Mouse (Mus musculus): ENCODE data around the gene Tnfaip8l2. TPM values are rescaled to one million over a fixed set of nuclear protein-coding genes. Genes with fewer than 3 reads are reported as not detected.

Gene Tnfaip8l2
- total and polyA plus RNA-seq, 3 experiments, result 0.16 TPM; not detected in 2

GRCm38 (mm10) chr3:95129226-95129651, 12.9 kb downstream of the Tnfaip8l2 start:
- ATAC-seq (ENCODE audit: extremely low read depth, insufficient number of reproducible peaks, low FRiP score, poor library complexity, severe bottlenecking) (no peak), DNase-seq (ENCODE audit: low spot score) (no peak)
- Histone ChIP-seq H3K27me3 (ENCODE audit: insufficient read depth, low read length) (no peaks in the 10 kb centered on the region), H3K4me1 (ENCODE audit: insufficient read depth, low read depth, low read length) (peaks cover 25% of the 10 kb centered on the region), H3K36me3 (replicated peaks) (peaks cover 79% of the 10 kb centered on the region), H3K9me3 (replicated peaks) (no peaks in the 10 kb centered on the region), H3K4me3 (ENCODE audit: low read depth, low read length) (no peak overlapping the region)
- TF ChIP-seq TAL1 (conservative IDR thresholded peaks at IDR 0.05; ENCODE audit: low read depth, low read length), result no peak
- no peak for TF ChIP-seq POLR2AphosphoS5 (IDR thresholded peaks at IDR 0.05; ENCODE audit: insufficient replicate concordance, low read depth, low read length)
- no peak for TF ChIP-seq GATA1 (IDR thresholded peaks at IDR 0.05; ENCODE audit: borderline replicate concordance, low read length)
- TF ChIP-seq GATA2 (IDR thresholded peaks at IDR 0.05; ENCODE audit: borderline replicate concordance, low read depth, low read length), result no peak
- TF ChIP-seq CTCF (IDR thresholded peaks at IDR 0.05; ENCODE audit: low read depth, low read length), result no peak

GRCm38 (mm10) chr3:95124972-95125371, 17.2 kb downstream of the Tnfaip8l2 start:
- Histone ChIP-seq H3K9me3 (replicated peaks) (no peaks in the 10 kb centered on the region), H3K4me3 (ENCODE audit: low read depth, low read length) (no peak overlapping the region), H3K36me3 (replicated peaks) (peaks cover 90% of the 10 kb centered on the region), H3K4me1 (ENCODE audit: insufficient read depth, low read depth, low read length) (peaks cover 13% of the 10 kb centered on the region), H3K27me3 (ENCODE audit: insufficient read depth, low read length) (no peaks in the 10 kb centered on the region)
- DNase-seq (ENCODE audit: low spot score) (no peak), ATAC-seq (ENCODE audit: extremely low read depth, insufficient number of reproducible peaks, low FRiP score, poor library complexity, severe bottlenecking) (no peak)
- TF ChIP-seq TAL1 (conservative IDR thresholded peaks at IDR 0.05; ENCODE audit: low read depth, low read length) (no peak), GATA1 (IDR thresholded peaks at IDR 0.05; ENCODE audit: borderline replicate concordance, low read length) (no peak), POLR2AphosphoS5 (IDR thresholded peaks at IDR 0.05; ENCODE audit: insufficient replicate concordance, low read depth, low read length) (no peak), CTCF (IDR thresholded peaks at IDR 0.05; ENCODE audit: low read depth, low read length) (no peak), GATA2 (IDR thresholded peaks at IDR 0.05; ENCODE audit: borderline replicate concordance, low read depth, low read length) (no peak)

GRCm38 (mm10) chr3:95124246-95124645, 17.9 kb downstream of the Tnfaip8l2 start, which contains the start of gene Tmod4:
Gene Tmod4 (plus strand): TSS chr3:95124476.
- Histone ChIP-seq H3K27me3 (ENCODE audit: insufficient read depth, low read length) (no peaks in the 10 kb centered on the region), H3K36me3 (replicated peaks) (peaks cover 90% of the 10 kb centered on the region), H3K9me3 (replicated peaks) (no peaks in the 10 kb centered on the region), H3K4me3 (ENCODE audit: low read depth, low read length) (no peak within 1 kb of the TSS), H3K4me1 (ENCODE audit: insufficient read depth, low read depth, low read length) (peaks cover 8% of the 10 kb centered on the region)
- ATAC-seq (ENCODE audit: extremely low read depth, insufficient number of reproducible peaks, low FRiP score, poor library complexity, severe bottlenecking), result peak; percentile 15; the same call in 1 of the 2 replicates
- no peak for TF ChIP-seq GATA1 (IDR thresholded peaks at IDR 0.05; ENCODE audit: borderline replicate concordance, low read length)
- TF ChIP-seq CTCF (IDR thresholded peaks at IDR 0.05; ENCODE audit: low read depth, low read length), result peak; percentile 91
- peak; percentile 48 for DNase-seq (ENCODE audit: low spot score)

GRCm38 (mm10) chr3:95121580-95121979, 20.6 kb downstream of the Tnfaip8l2 start:
- no peak for DNase-seq (ENCODE audit: low spot score)
- ATAC-seq (ENCODE audit: extremely low read depth, insufficient number of reproducible peaks, low FRiP score, poor library complexity, severe bottlenecking), result no peak
- Histone ChIP-seq H3K4me1 (ENCODE audit: insufficient read depth, low read depth, low read length) (peaks cover 6% of the 10 kb centered on the region), H3K9me3 (replicated peaks) (no peaks in the 10 kb centered on the region), H3K4me3 (ENCODE audit: low read depth, low read length) (no peak overlapping the region), H3K27me3 (ENCODE audit: insufficient read depth, low read length) (no peaks in the 10 kb centered on the region), H3K36me3 (replicated peaks) (peaks cover 92% of the 10 kb centered on the region)
- TF ChIP-seq CTCF (IDR thresholded peaks at IDR 0.05; ENCODE audit: low read depth, low read length) (no peak), GATA2 (IDR thresholded peaks at IDR 0.05; ENCODE audit: borderline replicate concordance, low read depth, low read length) (no peak), POLR2AphosphoS5 (IDR thresholded peaks at IDR 0.05; ENCODE audit: insufficient replicate concordance, low read depth, low read length) (no peak), GATA1 (IDR thresholded peaks at IDR 0.05; ENCODE audit: borderline replicate concordance, low read length) (no peak)

- H3K9me3 ChIP-seq (replicated peaks), result no peaks in the 10 kb centered on the region
- H3K36me3 ChIP-seq (replicated peaks), result peaks cover 84% of the 10 kb centered on the region
- TF ChIP-seq CTCF (IDR thresholded peaks at IDR 0.05; ENCODE audit: low read depth, low read length), result no peak
- no peak for TF ChIP-seq TAL1 (conservative IDR thresholded peaks at IDR 0.05; ENCODE audit: low read depth, low read length)
- no peak for TF ChIP-seq GATA1 (IDR thresholded peaks at IDR 0.05; ENCODE audit: borderline replicate concordance, low read length)
- TF ChIP-seq POLR2AphosphoS5 (IDR thresholded peaks at IDR 0.05; ENCODE audit: insufficient replicate concordance, low read depth, low read length), result no peak
- TF ChIP-seq GATA2 (IDR thresholded peaks at IDR 0.05; ENCODE audit: borderline replicate concordance, low read depth, low read length), result no peak
- no peaks in the 10 kb centered on the region for H3K27me3 ChIP-seq (ENCODE audit: insufficient read depth, low read length)
- ATAC-seq (ENCODE audit: extremely low read depth, insufficient number of reproducible peaks, low FRiP score, poor library complexity, severe bottlenecking), result no peak
- peaks cover 7% of the 10 kb centered on the region; the same call in 1 of the 2 replicates for H3K4me1 ChIP-seq (ENCODE audit: insufficient read depth, low read depth, low read length)
- DNase-seq (ENCODE audit: low spot score), result no peak
- no peak overlapping the region for H3K4me3 ChIP-seq (ENCODE audit: low read depth, low read length)
Observed at GRCm38 (mm10) chr3:95117751-95118150, 24.4 kb downstream of the Tnfaip8l2 start.

GRCm38 (mm10) chr3:95112760-95113159, 29.4 kb downstream of the Tnfaip8l2 start:
- Histone ChIP-seq H3K27me3 (ENCODE audit: insufficient read depth, low read length) (no peaks in the 10 kb centered on the region), H3K4me3 (ENCODE audit: low read depth, low read length) (no peak overlapping the region), H3K9me3 (replicated peaks) (no peaks in the 10 kb centered on the region), H3K36me3 (replicated peaks) (peaks cover 42% of the 10 kb centered on the region), H3K4me1 (ENCODE audit: insufficient read depth, low read depth, low read length) (peaks cover 31% of the 10 kb centered on the region)
- TF ChIP-seq POLR2AphosphoS5 (IDR thresholded peaks at IDR 0.05; ENCODE audit: insufficient replicate concordance, low read depth, low read length) (no peak), GATA1 (IDR thresholded peaks at IDR 0.05; ENCODE audit: borderline replicate concordance, low read length) (no peak), CTCF (IDR thresholded peaks at IDR 0.05; ENCODE audit: low read depth, low read length) (no peak), GATA2 (IDR thresholded peaks at IDR 0.05; ENCODE audit: borderline replicate concordance, low read depth, low read length) (no peak)
- DNase-seq (ENCODE audit: low spot score) (no peak), ATAC-seq (ENCODE audit: extremely low read depth, insufficient number of reproducible peaks, low FRiP score, poor library complexity, severe bottlenecking) (no peak)
